Mouse (Mus musculus) urinary bladder, postnatal 36 days (tissue): ENCODE results near the gene Nme1.
A peak's percentile ranks its signal among the peaks of the same experiment; 100 is the strongest.

ENCODE experiments used
- DNase-seq, 2 experiments: peaks; one replicate each; pipeline ENCODE4 v3.0.0; 2022; ENCODE audit warnings: low spot score in 2 of 2, mixed read lengths in 1 of 2

Nme1 gene

DNA sequence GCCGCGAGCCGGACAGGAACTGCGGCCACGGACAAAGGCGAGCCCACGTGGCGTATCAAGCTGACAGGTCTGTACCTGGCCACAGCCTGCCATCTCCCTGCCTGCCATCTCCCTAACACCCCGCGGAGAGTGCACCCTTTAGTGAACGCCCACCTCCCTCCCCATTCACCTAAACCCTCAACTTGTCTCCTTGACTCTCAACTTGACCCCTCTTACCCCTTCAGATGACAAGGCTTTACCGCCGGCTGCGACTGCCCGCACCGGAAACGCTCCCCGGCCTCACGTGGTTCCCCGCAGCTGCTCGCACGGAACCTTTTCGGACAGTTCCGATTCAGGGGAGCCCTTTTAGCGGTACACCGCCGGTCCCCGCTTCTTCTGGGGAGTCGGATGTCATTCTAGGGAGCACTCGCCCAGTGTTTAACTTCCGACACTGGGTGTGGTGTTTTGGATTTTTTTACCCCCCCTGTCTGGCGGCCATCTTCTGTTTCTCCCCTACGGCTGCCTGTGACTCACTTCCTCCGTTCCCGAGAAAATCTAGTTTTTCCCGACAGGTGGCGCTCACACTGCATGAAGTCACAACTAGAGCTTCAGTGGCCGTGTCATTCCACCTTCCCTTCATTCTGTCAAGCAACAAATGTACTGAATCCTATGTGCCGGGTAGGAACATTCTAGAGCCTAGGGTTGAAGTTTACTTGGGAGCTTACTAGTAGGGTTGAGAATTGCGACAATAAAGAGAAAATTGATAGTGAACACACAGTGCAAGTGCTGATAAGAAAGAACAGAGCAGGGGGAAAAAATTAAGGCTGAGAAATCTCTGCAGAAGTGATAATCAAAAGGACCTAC lies at the start of gene Nme1, which contains the start of gene Gm20390:
Gene Nme1 (minus strand): TSS at position 517 of the 843 bp plus-strand sequence.
Gene Gm20390 (minus strand): TSS at position 289 of the 843 bp plus-strand sequence.
- peak; percentile 94 to 96 for DNase-seq

DNA sequence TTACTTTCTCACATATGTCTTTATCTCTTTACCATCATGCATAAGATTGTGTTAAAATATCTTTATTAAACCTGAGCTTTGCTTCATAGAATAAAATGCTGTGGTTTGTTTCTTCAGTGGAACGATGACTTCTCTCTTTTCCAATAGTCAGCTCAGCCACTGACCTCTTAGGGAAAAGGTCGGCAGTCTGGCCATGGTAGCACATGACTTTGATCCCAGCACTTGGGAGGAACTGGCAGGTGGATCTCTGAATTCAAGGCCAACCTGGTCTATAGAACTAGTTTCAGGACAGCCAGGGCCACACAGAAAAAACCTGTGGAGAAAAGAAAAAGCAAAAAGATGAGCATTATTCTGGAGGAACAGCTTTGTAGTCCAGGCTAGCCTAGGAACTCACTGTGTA lies 35.0 kb upstream of the Nme1 start:
- no peak for DNase-seq

DNA sequence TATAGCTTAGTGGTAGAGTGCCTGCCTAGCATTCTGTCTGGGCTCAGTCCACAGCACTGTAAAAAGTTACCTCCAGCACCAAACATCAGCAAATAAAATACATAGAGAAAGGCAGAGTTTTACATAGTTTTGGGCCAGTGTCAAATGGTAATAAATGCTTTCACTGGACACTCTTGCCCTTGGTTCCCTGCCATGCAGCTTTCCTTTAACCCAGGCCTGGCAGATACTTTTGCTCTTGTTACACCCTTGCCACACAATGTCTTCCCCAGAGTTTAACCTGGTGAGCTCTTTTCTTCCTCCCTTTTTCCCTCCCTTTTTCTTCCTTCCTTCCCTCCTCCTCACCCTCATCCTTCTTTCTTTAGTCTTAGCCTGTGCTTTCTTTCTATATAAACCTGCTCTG lies 31.0 kb upstream of the Nme1 start:
- no peak for DNase-seq

DNA sequence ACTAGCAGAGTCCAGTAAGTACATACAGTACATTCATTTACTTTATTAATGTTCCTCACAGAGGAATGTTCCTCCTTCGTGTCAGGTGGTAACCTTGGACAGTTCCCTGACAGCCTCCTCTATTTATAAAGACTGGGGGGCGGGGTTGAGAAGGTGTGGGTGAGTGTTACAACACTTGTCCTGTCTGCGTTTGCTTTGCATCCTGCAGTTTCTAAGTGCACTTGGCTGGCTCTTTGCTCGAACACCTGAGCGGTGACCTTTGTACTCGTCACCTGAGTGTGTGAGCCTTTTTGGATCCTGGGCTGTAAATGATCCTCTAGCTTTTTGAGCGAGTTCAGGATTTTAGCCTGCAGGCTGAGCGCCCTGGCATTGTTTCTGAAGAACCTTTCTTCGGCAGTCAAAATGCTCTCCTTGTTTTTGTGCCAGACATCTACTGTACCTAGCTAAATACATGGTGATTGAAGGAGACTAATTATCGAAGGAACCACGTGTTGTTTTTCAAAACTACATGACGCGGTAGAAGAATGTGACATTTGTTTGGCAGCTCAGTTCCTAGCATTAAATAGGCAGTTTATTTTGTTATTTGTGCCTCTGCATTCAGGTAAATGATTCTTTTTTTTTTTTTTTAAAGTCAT lies 28.9 kb upstream of the Nme1 start:
- peak; percentile 7 to 27 for DNase-seq

DNA sequence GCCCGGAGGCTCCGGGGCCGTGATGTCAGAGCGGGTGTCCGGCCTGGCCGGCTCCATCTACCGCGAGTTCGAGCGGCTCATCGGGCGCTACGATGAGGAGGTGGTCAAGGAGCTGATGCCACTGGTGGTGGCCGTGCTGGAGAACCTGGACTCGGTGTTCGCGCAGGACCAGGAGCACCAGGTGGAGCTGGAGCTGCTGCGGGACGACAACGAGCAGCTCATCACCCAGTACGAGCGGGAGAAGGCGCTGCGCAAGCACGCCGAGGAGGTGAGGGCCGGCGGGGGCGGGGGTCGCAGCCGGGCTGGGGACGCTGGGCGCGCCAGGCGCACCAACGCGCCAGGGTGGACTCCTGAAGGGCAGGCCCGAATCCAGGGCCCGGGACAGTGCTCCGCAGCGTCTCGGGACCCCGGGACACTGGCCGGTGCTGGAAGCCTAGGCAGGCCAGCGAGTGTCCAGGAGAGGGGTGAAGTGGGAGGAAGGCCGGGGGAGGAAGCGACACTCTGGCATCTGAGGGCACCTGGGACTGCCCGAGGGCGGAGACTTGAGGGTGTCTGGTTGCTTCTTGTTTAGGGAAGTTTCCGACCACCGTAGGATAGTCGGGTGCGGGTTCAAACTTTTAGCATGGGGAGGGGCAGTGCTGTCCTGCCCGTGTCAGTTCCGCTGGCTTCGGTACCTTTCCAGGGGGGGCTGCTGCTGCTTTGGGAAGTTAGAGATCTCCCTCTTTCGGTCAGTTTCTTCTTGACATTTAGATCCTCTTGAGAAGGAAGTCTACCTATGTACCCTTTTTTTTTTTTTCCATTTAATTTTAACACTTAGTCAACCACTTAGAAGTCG lies 28.2 kb upstream of the Nme1 start:
- peak; percentile 30 to 42 for DNase-seq

DNA sequence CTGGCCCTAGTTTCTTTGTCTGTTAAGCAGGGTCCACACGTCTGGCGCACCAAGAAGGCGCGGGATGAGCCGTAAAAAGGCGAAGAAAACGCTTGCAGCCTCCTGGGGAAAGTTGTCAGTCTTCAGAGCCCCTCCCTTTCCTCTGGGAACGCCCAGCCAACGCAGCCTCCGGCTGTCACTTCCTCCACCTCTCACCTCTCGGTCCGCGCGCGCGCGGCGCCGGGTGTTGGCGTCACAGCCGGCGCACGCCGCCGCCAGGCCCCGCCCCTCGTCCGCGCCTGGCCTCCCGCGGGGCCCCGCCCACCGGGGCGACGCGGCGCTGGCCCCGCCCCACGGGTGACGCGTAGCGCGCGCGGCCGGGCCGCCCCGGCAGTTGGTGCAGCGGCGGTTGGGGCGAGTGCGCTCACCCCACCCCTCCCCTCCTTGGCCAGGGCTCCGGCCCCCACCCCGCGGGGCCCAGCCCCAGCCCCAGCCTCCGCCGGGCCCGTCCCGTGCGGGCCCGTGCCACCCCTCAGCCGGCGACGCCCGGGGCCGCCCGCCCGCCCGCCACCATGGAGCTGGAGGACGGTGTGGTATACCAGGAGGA lies 27.5 kb upstream of the Nme1 start, which contains the start of gene Spag9:
Gene Spag9 (plus strand): TSS at position 372 of the 586 bp plus-strand sequence.
- peak; percentile 89 to 92 for DNase-seq

DNA sequence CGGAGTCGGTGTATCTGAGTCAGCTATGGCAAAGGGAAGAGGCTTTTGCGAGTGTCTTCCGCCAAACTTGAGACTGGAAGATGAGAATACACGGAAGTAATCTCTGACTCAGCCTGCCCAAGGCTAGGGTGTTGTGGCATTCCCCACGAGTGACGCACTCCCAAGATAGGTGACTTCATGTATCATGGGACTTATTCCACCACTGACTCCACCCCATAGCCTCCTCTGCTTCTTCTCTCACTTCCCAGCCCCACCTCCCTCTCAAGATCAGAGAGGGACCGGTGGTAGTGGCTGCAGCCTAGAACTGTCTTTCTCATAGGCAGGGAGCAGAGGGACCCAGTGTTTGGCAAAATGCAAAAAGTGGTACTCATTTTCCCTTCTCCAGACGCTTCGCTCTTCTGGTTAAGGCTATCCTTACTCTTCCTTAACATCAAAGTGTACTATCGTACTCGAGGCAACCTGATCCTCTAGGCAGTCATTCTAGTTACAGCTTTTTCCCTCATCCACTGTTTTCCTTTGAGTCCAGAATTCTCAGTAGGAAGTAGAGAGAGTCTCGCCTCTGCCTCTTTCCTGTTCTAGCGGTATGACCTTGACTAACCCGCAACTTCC lies 26.9 kb upstream of the Nme1 start:
- peak; percentile 78 to 87 for DNase-seq

DNA sequence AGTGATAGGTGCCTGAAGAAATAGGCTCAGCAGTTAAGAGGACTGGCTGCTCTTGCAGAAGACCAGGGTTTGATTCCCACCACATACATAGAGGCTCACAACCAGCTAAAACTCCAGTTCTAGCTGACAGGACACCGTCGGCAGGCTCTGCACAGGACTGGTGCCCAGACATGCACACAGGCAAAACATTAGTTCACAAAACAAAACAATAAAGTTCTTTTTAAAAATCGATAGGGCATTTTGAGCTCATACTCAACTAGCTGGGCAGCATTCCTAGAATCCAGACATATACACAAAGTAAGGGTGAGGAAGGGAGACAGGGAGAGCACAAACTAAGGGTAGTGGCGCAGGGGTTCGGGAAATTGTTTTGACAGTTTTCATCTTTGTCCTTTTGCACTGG lies 26.2 kb upstream of the Nme1 start:
- DNase-seq: peak in 1 of 2 experiments; percentile 20

DNA sequence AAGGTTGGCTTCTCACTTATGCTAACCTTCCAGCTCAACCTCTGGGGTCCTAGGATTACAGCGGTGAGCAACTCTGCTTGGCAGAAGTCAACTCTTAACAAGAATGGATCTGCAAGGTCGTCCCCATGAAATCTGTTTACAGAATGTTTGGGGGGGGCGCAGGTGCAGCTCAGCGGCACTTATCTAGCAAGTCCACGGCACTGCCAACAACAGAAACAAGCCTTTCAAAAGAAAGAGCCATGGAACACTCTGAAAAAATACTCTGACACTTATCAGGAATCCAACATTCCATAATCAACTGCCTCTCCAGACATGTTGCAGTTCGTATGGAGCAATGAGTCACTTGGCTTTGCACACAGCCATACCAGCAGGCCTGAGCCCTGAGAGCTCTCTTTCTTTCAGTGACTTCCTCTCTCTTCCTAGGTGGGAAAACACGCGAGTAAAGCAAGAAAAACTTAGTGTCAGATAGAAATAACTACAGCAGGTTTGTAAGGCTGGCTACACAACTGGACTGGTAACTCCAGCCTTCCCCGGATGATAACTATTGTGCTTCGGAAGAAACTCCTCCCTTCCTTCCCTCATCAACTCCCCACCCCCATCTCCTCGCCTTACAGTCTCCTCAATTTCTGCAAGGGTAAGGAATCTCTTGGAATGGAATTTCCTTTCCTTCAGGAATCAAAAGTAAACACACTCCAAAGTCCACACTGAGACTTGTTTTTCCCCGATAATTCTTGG lies 20.2 kb upstream of the Nme1 start:
- no peak for DNase-seq

DNA sequence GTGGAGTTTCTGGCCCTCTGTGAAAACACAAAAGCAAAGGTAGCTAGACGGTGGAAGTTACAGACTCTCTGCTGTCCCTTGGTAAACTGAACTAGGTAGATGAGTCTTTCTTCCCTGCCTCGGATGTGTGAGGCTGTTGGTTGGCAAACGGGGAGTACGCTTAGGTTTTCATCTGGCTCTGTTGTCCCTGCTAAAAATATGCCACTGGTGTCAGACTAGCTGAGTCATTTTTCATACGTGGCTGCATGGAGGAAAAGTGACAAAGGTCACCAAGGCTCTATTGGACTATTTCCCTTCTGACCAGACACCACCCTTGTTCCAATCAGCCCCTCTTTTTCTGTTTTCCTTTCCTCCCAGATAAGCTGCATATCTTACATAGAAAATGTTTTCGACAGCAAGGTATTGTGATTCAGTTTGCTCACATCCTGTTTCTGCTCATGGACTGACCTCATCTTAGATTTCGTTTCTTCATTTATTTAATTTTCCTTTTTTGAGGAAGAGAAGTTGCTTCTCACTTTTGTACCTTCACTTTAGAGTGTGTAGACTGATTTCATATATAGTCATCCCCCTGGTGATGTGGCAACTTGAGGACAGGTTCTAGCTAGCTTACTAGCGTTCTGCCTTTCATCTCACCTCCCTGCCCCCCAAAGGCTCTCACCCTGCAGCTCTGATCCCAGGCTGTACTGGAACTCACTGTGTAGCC lies 19.5 kb upstream of the Nme1 start:
- DNase-seq: no peak

DNA sequence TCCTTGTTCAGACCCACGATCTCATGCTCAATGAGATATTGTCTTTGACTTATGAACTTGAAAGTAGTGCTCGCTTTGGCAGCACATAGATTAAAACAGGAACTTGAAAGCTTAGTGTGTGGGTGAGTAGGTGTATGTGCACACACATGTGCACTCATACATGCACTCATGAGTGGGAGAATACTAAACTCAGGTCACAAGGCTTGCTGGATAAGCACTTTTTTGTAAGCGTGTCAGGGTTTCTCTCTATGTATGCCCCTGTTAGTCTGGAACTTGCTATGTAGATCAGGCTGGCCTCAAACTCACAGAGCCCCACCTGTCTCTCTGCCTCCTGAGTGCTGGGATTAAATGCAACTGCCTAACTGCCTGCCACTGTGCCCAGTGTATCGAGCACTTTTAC lies 18.7 kb upstream of the Nme1 start:
- DNase-seq: no peak

DNA sequence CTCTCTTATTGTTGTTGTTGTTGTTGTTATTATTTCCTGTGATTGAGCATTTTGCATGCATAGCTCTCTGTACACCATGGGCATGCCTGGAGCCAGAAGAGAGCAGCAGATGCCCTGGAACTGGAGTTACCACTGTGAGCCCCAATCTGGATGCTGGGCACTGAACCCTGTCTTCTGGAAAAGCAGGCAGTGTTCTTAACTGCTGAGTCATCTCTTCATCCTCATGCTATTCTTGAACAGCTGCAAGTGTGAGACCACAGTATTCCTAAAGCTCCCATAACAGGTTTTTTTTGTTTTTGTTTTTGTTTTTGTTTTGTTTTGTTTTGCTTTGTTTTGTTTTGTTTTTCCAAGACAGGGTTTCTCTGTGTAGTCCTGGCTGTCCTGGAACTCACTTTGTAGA lies 18.0 kb upstream of the Nme1 start:
- DNase-seq: no peak

DNA sequence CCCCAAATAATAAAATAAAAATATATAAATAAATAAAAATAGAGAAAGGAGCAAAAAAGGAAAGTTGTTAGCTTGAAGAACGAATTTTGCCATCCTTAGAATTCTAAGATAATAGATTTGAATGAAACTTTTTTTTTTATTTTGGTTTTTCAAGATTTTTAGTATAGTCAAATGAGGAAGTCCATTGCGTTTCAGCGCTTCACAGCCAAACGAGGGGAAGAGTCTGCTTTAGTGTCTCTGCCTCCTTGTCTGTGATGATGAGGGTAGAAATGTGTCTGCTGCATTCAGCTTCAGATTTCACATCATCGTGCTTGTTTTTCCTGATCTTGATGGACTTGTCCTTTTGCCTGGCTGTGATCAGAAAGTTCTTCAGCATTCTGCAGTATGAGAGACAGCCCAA lies 16.9 kb upstream of the Nme1 start:
- DNase-seq: no peak

DNA sequence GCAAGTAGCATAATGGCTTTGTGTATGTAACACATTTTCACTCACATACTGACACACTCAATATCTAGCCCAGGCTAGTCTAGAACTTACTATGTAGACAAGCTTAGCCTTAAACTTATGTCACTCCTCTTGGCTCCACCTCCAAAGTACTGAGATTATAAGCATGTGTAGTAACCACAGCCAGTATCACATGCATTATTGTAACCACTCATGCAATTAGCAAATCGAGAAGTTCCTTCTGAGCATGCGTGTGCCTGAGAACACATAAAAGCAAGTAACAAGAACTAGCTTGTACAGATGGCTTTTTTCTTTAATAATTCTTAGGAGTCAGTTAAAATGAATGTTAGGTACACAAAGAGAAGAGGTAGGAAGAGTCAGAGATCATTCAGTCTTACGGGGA lies 16.3 kb upstream of the Nme1 start:
- DNase-seq: no peak

DNA sequence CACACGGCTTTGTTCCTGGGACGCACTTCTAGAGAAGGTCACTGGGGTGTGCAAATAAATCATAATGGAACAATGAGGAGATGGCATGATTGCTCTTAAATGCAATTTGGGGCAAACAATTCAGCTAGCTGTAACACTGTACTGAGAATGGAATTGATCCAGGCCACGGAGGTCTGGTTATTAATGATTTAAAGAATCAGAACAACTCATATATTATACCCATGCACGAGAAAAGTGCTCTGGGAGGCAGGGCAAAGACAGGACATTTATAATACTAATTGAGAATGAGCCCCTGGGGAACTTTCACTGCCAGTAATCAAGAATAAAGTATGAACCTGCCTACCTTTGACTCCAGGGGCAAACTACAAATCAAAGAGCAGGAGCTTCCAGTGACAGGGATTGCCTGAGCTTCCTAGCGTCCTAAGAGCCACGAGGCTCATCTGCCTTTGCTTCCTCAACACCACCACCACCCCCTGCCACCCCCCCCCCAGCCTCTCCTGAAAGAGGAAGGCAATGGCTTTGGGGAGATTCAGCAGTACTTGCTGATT lies 11.3 kb upstream of the Nme1 start:
- no peak for DNase-seq

DNA sequence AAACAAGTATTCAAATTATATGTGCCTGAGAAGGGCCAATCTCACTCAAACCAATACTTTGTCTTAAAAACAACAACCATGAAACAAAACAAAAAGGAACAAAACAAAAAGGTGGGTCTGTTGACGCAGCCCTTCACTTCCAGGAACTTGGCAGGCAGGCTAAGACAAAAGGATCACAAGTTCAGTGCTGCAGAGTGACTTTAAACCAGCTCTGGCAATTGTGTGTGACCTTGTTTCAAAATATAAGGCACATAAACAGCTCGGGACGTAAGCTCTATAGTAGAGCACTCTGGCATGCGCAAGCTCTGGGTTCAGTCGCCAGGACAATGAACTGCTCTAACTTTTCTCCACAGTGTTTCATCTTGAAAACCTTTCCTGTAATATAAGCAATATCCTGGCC lies 4.6 kb upstream of the Nme1 start:
- DNase-seq: no peak

DNA sequence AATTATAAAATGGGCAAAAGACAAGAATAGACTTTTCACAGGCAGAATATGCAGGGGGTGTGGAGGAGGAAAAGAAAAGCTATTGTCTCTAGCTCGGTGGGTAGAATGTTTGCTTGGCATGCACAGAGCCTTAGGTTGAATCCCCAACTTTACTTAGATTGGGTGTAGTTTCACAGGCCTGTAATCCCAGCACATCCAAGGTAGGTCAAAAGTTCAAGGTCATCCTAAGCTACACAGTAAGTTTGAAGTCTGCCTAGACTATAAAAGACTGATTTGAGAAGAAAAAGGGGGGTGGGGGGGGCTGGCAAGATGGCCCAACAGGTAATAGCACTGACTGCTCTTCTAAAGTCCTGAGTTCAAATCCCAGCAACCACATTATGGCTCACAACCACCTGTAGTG lies 1.5 kb upstream of the Nme1 start:
- DNase-seq: no peak

DNA sequence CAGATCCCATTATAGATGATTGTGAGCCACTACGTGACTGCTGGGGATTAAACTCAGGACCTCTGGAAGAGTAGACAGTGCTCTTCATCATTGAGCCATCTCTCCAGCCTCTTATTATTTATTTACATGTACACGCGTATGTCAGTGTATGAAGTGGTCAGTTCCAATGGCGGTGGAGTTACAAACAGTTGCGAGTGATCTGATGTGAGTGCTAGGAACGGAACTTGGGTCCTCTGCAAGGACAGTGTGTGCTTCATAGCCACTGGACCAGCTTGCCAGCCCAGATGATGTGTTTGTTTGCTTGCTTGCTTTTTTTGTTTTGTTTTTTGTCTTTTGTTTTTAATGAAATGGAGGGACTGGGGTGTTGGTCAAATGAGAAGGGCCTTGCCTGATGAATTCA lies 850 bp upstream of the Nme1 start:
- no peak for DNase-seq

DNA sequence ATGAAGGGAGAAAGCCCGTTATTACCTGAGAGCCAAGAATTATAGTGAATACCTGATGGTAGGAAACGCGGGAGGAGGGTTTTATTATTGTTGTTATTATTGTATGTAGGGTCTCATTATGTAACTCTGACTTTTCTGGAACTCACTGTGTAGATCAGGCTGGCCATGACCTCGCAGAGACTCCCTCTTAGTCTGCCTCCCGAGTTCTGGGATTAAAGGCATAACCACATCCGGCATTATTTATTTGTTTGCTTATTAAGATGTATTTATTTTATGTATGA lies 467 bp upstream of the Nme1 start:
- no peak for DNase-seq

DNA sequence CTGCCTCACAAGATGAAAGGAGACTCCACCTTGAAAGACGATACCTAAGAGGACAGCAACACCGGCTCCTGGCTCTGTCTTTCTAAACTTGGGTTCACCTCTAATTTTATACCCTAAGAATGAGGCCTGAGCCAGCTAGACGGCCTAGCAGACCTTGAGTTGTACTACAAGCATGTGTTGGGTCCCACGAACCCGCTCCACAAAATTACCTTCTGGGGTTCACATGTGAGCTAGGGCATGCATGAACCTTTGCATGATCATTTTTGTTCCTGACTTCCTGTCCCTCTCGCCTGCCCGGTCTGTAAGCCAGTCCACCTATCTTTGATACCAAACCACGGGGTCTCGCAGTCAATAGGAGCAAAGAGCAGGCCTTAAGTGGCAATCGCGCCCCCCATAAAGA lies 940 bp downstream of the Nme1 start:
- DNase-seq: no peak
